ENCODE assay signal across 11 mouse cellular contexts in genomic region chr3:88147866-88148265, GRCm38 (mm10). TPM values are rescaled to one million over a fixed set of nuclear protein-coding genes. Genes with fewer than 3 reads are reported as not detected.
DNase-seq lines count a peak whose midpoint lies in the region; ATAC-seq and TF ChIP-seq lines count a peak whose summit lies in the region.
"Had no signal": no experiment of that assay in that cellular context is flagged by ENCODE, and none has a peak within 500 bp of the region (broad histone marks: within the 10 kb centered on the region; RNA-seq: fewer than 3 reads in every experiment).

No protein-coding gene starts in this region.

- no peak for ATAC-seq in forebrain, embryonic 13.5 days
- no peak for ATAC-seq in forebrain, embryonic 11.5 days (replicated peaks; ENCODE audit: low FRiP score)
- ATAC-seq in hindbrain, embryonic 12.5 days (ENCODE audit: low FRiP score) = no peak
- no peak for ATAC-seq in hindbrain, embryonic 11.5 days (ENCODE audit: low FRiP score)

- H3K4me2 ChIP-seq in forebrain, embryonic 13.5 days = no peak overlapping the region
- H3K4me2 ChIP-seq in forebrain, embryonic 11.5 days (ENCODE audit: low read depth, low read length, severe bottlenecking) = no peak overlapping the region
- H3K4me2 ChIP-seq in hindbrain, embryonic 12.5 days (replicated peaks) = no peak overlapping the region
- no peak overlapping the region for H3K4me2 ChIP-seq in hindbrain, embryonic 11.5 days (replicated peaks; ENCODE audit: low read depth, low read length)
- H3K4me2 ChIP-seq: hindbrain, embryonic 13.5 days had no signal

- no peaks in the 10 kb centered on the region for H3K27me3 ChIP-seq in forebrain, embryonic 13.5 days
- no peaks in the 10 kb centered on the region for H3K27me3 ChIP-seq in forebrain, embryonic 11.5 days (ENCODE audit: control insufficient read depth, insufficient read depth, low read length)
- no peaks in the 10 kb centered on the region for H3K27me3 ChIP-seq in hindbrain, embryonic 12.5 days
- H3K27me3 ChIP-seq in hindbrain, embryonic 11.5 days (ENCODE audit: control insufficient read depth, insufficient read depth, low read length) = no peaks in the 10 kb centered on the region
- no peaks in the 10 kb centered on the region for H3K27me3 ChIP-seq in thymus, adult 2 months (ENCODE audit: control insufficient read depth, insufficient read depth, low read length)
- H3K27me3 ChIP-seq: hindbrain, embryonic 13.5 days had no signal

- 0 out of 2 replicates have a peak overlapping the region, but pooled peaks have one; percentile 10 for H3K27ac ChIP-seq in forebrain, embryonic 13.5 days
- no peak overlapping the region for H3K27ac ChIP-seq in forebrain, embryonic 11.5 days (ENCODE audit: low read depth, low read length)
- peak overlapping the region; percentile 87 for H3K27ac ChIP-seq in hindbrain, embryonic 12.5 days
- no peak overlapping the region for H3K27ac ChIP-seq in hindbrain, embryonic 11.5 days (ENCODE audit: low read depth, low read length)
- peak overlapping the region; percentile 52; the same call in 1 of the 2 replicates for H3K27ac ChIP-seq in thymus, adult 2 months (ENCODE audit: control insufficient read depth, insufficient read depth, low read length)
- H3K27ac ChIP-seq: hindbrain, embryonic 13.5 days had no signal

- no peak for TF ChIP-seq POLR2A in thymus, adult 2 months (IDR thresholded peaks at IDR 0.05; ENCODE audit: control insufficient read depth, extremely low read depth, insufficient read depth, low read length, poor library complexity)

- no peaks in the 10 kb centered on the region for H3K9me3 ChIP-seq in forebrain, embryonic 13.5 days (replicated peaks)
- no peaks in the 10 kb centered on the region for H3K9me3 ChIP-seq in forebrain, embryonic 11.5 days (ENCODE audit: control insufficient read depth, low read length)
- no peaks in the 10 kb centered on the region for H3K9me3 ChIP-seq in hindbrain, embryonic 12.5 days (replicated peaks)
- H3K9me3 ChIP-seq in hindbrain, embryonic 11.5 days (ENCODE audit: control insufficient read depth, low read length) = no peaks in the 10 kb centered on the region
- H3K9me3 ChIP-seq: hindbrain, embryonic 13.5 days had no signal

- DNase-seq in forebrain, embryonic 11.5 days (ENCODE audit: low spot score) = no peak
- no peak for DNase-seq in hindbrain, embryonic 11.5 days (ENCODE audit: low spot score)
- DNase-seq in thymus, adult 2 months = no peak
- DNase-seq in thymus, postnatal 10 days (ENCODE audit: low spot score in 2 of 2) = no peak
- DNase-seq in ovary, postnatal 14 days (ENCODE audit: low spot score) = no peak
- DNase-seq in frontal cortex, postnatal 14 days (ENCODE audit: low spot score in 2 of 2) = no peak
- DNase-seq: kidney, adult 9 months; lung, postnatal 14 days had no signal

- no peaks in the 10 kb centered on the region for H3K36me3 ChIP-seq in forebrain, embryonic 13.5 days (ENCODE audit: poor library complexity, severe bottlenecking)
- H3K36me3 ChIP-seq in forebrain, embryonic 11.5 days (ENCODE audit: control insufficient read depth, insufficient read depth, low read length) = no peaks in the 10 kb centered on the region
- H3K36me3 ChIP-seq in hindbrain, embryonic 12.5 days = no peaks in the 10 kb centered on the region
- H3K36me3 ChIP-seq in hindbrain, embryonic 11.5 days (ENCODE audit: control insufficient read depth, insufficient read depth, low read length) = no peaks in the 10 kb centered on the region
- H3K36me3 ChIP-seq in thymus, adult 2 months (ENCODE audit: control insufficient read depth, insufficient read depth, low read length) = no peaks in the 10 kb centered on the region
- H3K36me3 ChIP-seq: hindbrain, embryonic 13.5 days had no signal

- H3K9ac ChIP-seq in forebrain, embryonic 13.5 days = no peak overlapping the region
- H3K9ac ChIP-seq in forebrain, embryonic 11.5 days (ENCODE audit: low read length) = no peak overlapping the region
- H3K9ac ChIP-seq in hindbrain, embryonic 12.5 days = no peak overlapping the region
- H3K9ac ChIP-seq in hindbrain, embryonic 11.5 days (ENCODE audit: low read depth, low read length) = no peak overlapping the region

- no peak overlapping the region for H3K4me3 ChIP-seq in forebrain, embryonic 13.5 days
- H3K4me3 ChIP-seq in forebrain, embryonic 11.5 days (ENCODE audit: low read depth, low read length) = no peak overlapping the region
- H3K4me3 ChIP-seq in hindbrain, embryonic 12.5 days = no peak overlapping the region
- no peak overlapping the region for H3K4me3 ChIP-seq in hindbrain, embryonic 11.5 days (ENCODE audit: low read depth, low read length)
- no peak overlapping the region for H3K4me3 ChIP-seq in thymus, adult 2 months (ENCODE audit: control insufficient read depth, insufficient read depth, low read length)
- H3K4me3 ChIP-seq: hindbrain, embryonic 13.5 days had no signal

- H3K4me1 ChIP-seq in forebrain, embryonic 13.5 days = peaks cover 100% of the 10 kb centered on the region
- H3K4me1 ChIP-seq in forebrain, embryonic 11.5 days (replicated peaks; ENCODE audit: control insufficient read depth, insufficient read depth, low read length) = peaks cover 62% of the 10 kb centered on the region
- H3K4me1 ChIP-seq in hindbrain, embryonic 12.5 days = peaks cover 99% of the 10 kb centered on the region
- peaks cover 51% of the 10 kb centered on the region for H3K4me1 ChIP-seq in hindbrain, embryonic 11.5 days (replicated peaks; ENCODE audit: control insufficient read depth, insufficient read depth, low read length)
- peaks cover 78% of the 10 kb centered on the region for H3K4me1 ChIP-seq in thymus, adult 2 months (replicated peaks; ENCODE audit: control insufficient read depth, insufficient read depth, low read length)

- WGBS in forebrain, embryonic 13.5 days = 50% methylated on average over 1 of the region's 1 CpGs
- 62% methylated on average over 1 of the region's 1 CpGs for WGBS in forebrain, embryonic 11.5 days
- 88% methylated on average over 1 of the region's 1 CpGs for WGBS in hindbrain, embryonic 12.5 days
- WGBS in hindbrain, embryonic 11.5 days = 78% methylated on average over 1 of the region's 1 CpGs
- WGBS in thymus, adult 2 months = 88% methylated on average over 1 of the region's 1 CpGs

- TF ChIP-seq CTCF in thymus, adult 2 months (IDR thresholded peaks at IDR 0.05; ENCODE audit: borderline replicate concordance, control insufficient read depth, extremely low read depth, insufficient read depth, low read length, poor library complexity) = no peak

RNA-seq across cellular contexts. Expression of gene Mef2d, which starts 5.7 kb away (rescaled TPM):
- polyA plus RNA-seq in forebrain, embryonic 13.5 days (2015; fragmentation: Nextera tagmentation; extraction: Ambion mirVana) = 15.0 and 16.5 TPM in 2 replicates
- polyA plus RNA-seq in forebrain, embryonic 11.5 days (2014; fragmentation: Nextera tagmentation; extraction: Ambion mirVana) = 17.3 and 19.7 TPM in 2 replicates
- 17.7 and 20.7 TPM in 2 replicates for polyA plus RNA-seq in hindbrain, embryonic 12.5 days (2016; fragmentation: Nextera tagmentation; extraction: Ambion mirVana)
- polyA plus RNA-seq in hindbrain, embryonic 11.5 days (2014; fragmentation: Nextera tagmentation; extraction: Ambion mirVana) = 12.0 and 12.3 TPM in 2 replicates
- 343 and 377 TPM in 2 replicates for polyA plus RNA-seq in thymus, adult 2 months (2012; rRNA removed)

Comparison
In these comparisons a context has a peak if more than half of its experiments do, and no peak if none do; other contexts are left out.
1. H3K27ac ChIP-seq: peak in forebrain, embryonic 13.5 days (single experiment), hindbrain, embryonic 12.5 days (single experiment) and thymus, adult 2 months (single experiment); none in forebrain, embryonic 11.5 days (single experiment) and hindbrain, embryonic 11.5 days (single experiment).
2. RNA of gene Mef2d, which starts 5.7 kb away (polyA plus RNA-seq): 343 to 377 TPM in thymus, adult 2 months; 17.3 to 19.7 TPM in forebrain, embryonic 11.5 days, 17.7 to 20.7 TPM in hindbrain, embryonic 12.5 days, 15.0 to 16.5 TPM in forebrain, embryonic 13.5 days and 12.0 to 12.3 TPM in hindbrain, embryonic 11.5 days; every median in the first group is over 10 times any median in the second.